Mouse (Mus musculus) liver, embryonic 14.5 days (tissue): ENCODE data around the gene Faah.

Source experiments
- CTCF ChIP-seq: IDR thresholded peaks from 2 replicates; pipeline ENCODE4 v1.5.1; 2016; ENCODE audit warnings: antibody characterized with exemption, low read depth, control low read depth
- EP300 ChIP-seq: IDR thresholded peaks from 2 replicates; pipeline ENCODE4 v1.6.1; 2016; ENCODE audit warnings: antibody characterized with exemption, low read depth

GRCm38 (mm10) chr4:115931556-115932088 is 86.1 kb downstream of the Faah start:
- TF ChIP-seq EP300 (no peak), CTCF (no peak)
